Mouse (Mus musculus) megakaryocyte-erythroid progenitor cell, adult 5-6 weeks (primary cell): ENCODE data around the gene Snrpd2. TPM values are rescaled to one million over a fixed set of nuclear protein-coding genes. Genes with fewer than 3 reads are reported as not detected.

ENCODE experiments used
- total RNA-seq, 2 experiments: library from RNA; stranded (forward) in 1 of 2; stranded (reverse) in 1 of 2; fragments of 200-1000, 215-1000 nt in 1 of 2; fragments of >200 nt in 1 of 2; fragmentation: Nextera tagmentation in 1 of 2; gene quantifications; 2 replicates each; pipeline ENCODE4 v1.2.3; 2014 to 2017

The Snrpd2 gene
- total RNA-seq, 2 experiments from 2014 or later: 80.7 to 146 TPM

Other genes starting within 250 kb of the Snrpd2 start
- 23.6 and 42.3 TPM in 2 replicates for gene Ccdc61, start 239.3 kb upstream of the Snrpd2 start, total RNA-seq (2014; fragmentation: Nextera tagmentation)
- gene Ccdc61, start 239.3 kb upstream of the Snrpd2 start, total RNA-seq (2017): 6.8 and 13.3 TPM in 2 replicates
- gene Nova2, start 223.8 kb upstream of the Snrpd2 start, total RNA-seq (2014; fragmentation: Nextera tagmentation): not detected in 2 replicates
- gene Nova2, start 223.8 kb upstream of the Snrpd2 start, total RNA-seq (2017): not detected in 2 replicates
- gene Nanos2, start 162.3 kb upstream of the Snrpd2 start, total RNA-seq (2014; fragmentation: Nextera tagmentation): not detected in 2 replicates
- not detected in 2 replicates for gene Nanos2, start 162.3 kb upstream of the Snrpd2 start, total RNA-seq (2017)
- gene Mypop, start 158.5 kb upstream of the Snrpd2 start, total RNA-seq (2014; fragmentation: Nextera tagmentation): not detected in 2 replicates
- 0.23 and 2.0 TPM in 2 replicates for gene Mypop, start 158.5 kb upstream of the Snrpd2 start, total RNA-seq (2017)
- 23.8 TPM in 2 replicates for gene Irf2bp1, start 145.7 kb upstream of the Snrpd2 start, total RNA-seq (2014; fragmentation: Nextera tagmentation)
- gene Irf2bp1, start 145.7 kb upstream of the Snrpd2 start, total RNA-seq (2017): 12.3 and 12.7 TPM in 2 replicates
- gene Foxa3, start 126.2 kb upstream of the Snrpd2 start, total RNA-seq (2014; fragmentation: Nextera tagmentation): not detected in 2 replicates
- gene Foxa3, start 126.2 kb upstream of the Snrpd2 start, total RNA-seq (2017): not detected in 2 replicates
- 73.9 and 91.0 TPM in 2 replicates for gene Sympk, start 125.3 kb upstream of the Snrpd2 start, total RNA-seq (2014; fragmentation: Nextera tagmentation)
- 35.3 and 52.2 TPM in 2 replicates for gene Sympk, start 125.3 kb upstream of the Snrpd2 start, total RNA-seq (2017)
- not detected in 2 replicates for gene Rsph6a, start 95.0 kb upstream of the Snrpd2 start, total RNA-seq (2014; fragmentation: Nextera tagmentation)
- not detected in 2 replicates for gene Rsph6a, start 95.0 kb upstream of the Snrpd2 start, total RNA-seq (2017)
- gene Dmwd, start 73.5 kb upstream of the Snrpd2 start, total RNA-seq (2014; fragmentation: Nextera tagmentation): 28.5 and 29.2 TPM in 2 replicates
- gene Dmwd, start 73.5 kb upstream of the Snrpd2 start, total RNA-seq (2017): 7.7 and 10.6 TPM in 2 replicates
- 15.1 and 19.8 TPM in 2 replicates for gene Dmpk, start 65.9 kb upstream of the Snrpd2 start, total RNA-seq (2014; fragmentation: Nextera tagmentation)
- gene Dmpk, start 65.9 kb upstream of the Snrpd2 start, total RNA-seq (2017): 3.9 and 7.5 TPM in 2 replicates
- gene Six5, start 55.1 kb upstream of the Snrpd2 start, total RNA-seq (2014; fragmentation: Nextera tagmentation): 8.9 and 10.1 TPM in 2 replicates
- 2.1 and 2.2 TPM in 2 replicates for gene Six5, start 55.1 kb upstream of the Snrpd2 start, total RNA-seq (2017)
- gene Gm4969, start 31.4 kb upstream of the Snrpd2 start, total RNA-seq (2014; fragmentation: Nextera tagmentation): 0.22 and 0.35 TPM in 2 replicates
- gene Gm4969, start 31.4 kb upstream of the Snrpd2 start, total RNA-seq (2017): 0.65 TPM in 1 of 2 replicates, not detected in the other
- 6.3 and 8.6 TPM in 2 replicates for gene Fbxo46, start 29.9 kb upstream of the Snrpd2 start, total RNA-seq (2014; fragmentation: Nextera tagmentation)
- 6.1 and 7.8 TPM in 2 replicates for gene Fbxo46, start 29.9 kb upstream of the Snrpd2 start, total RNA-seq (2017)
- 2.4 and 5.1 TPM in 2 replicates for gene Qpctl, start 431 bp upstream of the Snrpd2 start, total RNA-seq (2014; fragmentation: Nextera tagmentation)
- gene Qpctl, start 431 bp upstream of the Snrpd2 start, total RNA-seq (2017): 1.1 and 5.5 TPM in 2 replicates
- gene Gipr, start 16.4 kb downstream of the Snrpd2 start, total RNA-seq (2014; fragmentation: Nextera tagmentation): not detected in 2 replicates
- 0.95 TPM in 1 of 2 replicates, not detected in the other for gene Gipr, start 16.4 kb downstream of the Snrpd2 start, total RNA-seq (2017)
- 4.8 and 11.4 TPM in 2 replicates for gene Eml2, start 26.7 kb downstream of the Snrpd2 start, total RNA-seq (2014; fragmentation: Nextera tagmentation)
- gene Eml2, start 26.7 kb downstream of the Snrpd2 start, total RNA-seq (2017): 4.8 and 6.6 TPM in 2 replicates
- 0.64 TPM in 1 of 2 replicates, not detected in the other for gene Gpr4, start 62.8 kb downstream of the Snrpd2 start, total RNA-seq (2014; fragmentation: Nextera tagmentation)
- not detected in 2 replicates for gene Gpr4, start 62.8 kb downstream of the Snrpd2 start, total RNA-seq (2017)
- gene Opa3, start 78.6 kb downstream of the Snrpd2 start, total RNA-seq (2014; fragmentation: Nextera tagmentation): 22.3 and 22.6 TPM in 2 replicates
- 17.1 and 21.2 TPM in 2 replicates for gene Opa3, start 78.6 kb downstream of the Snrpd2 start, total RNA-seq (2017)
- 19.3 and 34.8 TPM in 2 replicates for gene Vasp, start 122.1 kb downstream of the Snrpd2 start, total RNA-seq (2014; fragmentation: Nextera tagmentation)
- gene Vasp, start 122.1 kb downstream of the Snrpd2 start, total RNA-seq (2017): 27.9 and 53.7 TPM in 2 replicates
- gene Ppm1n, start 130.3 kb downstream of the Snrpd2 start, total RNA-seq (2014; fragmentation: Nextera tagmentation): not detected in 2 replicates
- gene Ppm1n, start 130.3 kb downstream of the Snrpd2 start, total RNA-seq (2017): not detected in 2 replicates
- gene Rtn2, start 132.9 kb downstream of the Snrpd2 start, total RNA-seq (2014; fragmentation: Nextera tagmentation): not detected in 2 replicates
- gene Rtn2, start 132.9 kb downstream of the Snrpd2 start, total RNA-seq (2017): not detected in 2 replicates
- 4.2 and 4.8 TPM in 2 replicates for gene Fosb, start 160.3 kb downstream of the Snrpd2 start, total RNA-seq (2014; fragmentation: Nextera tagmentation)
- 52.4 and 77.0 TPM in 2 replicates for gene Fosb, start 160.3 kb downstream of the Snrpd2 start, total RNA-seq (2017)
- 31.3 and 51.5 TPM in 2 replicates for gene Ercc1, start 195.1 kb downstream of the Snrpd2 start, total RNA-seq (2014; fragmentation: Nextera tagmentation)
- 19.8 and 23.8 TPM in 2 replicates for gene Ercc1, start 195.1 kb downstream of the Snrpd2 start, total RNA-seq (2017)
- 17.2 and 36.6 TPM in 2 replicates for gene Cd3eap, start 209.8 kb downstream of the Snrpd2 start, total RNA-seq (2014; fragmentation: Nextera tagmentation)
- 34.9 and 47.7 TPM in 2 replicates for gene Cd3eap, start 209.8 kb downstream of the Snrpd2 start, total RNA-seq (2017)
- gene Ppp1r13l, start 210.0 kb downstream of the Snrpd2 start, total RNA-seq (2014; fragmentation: Nextera tagmentation): 4.3 and 6.5 TPM in 2 replicates
- 0.30 TPM in 1 of 2 replicates, not detected in the other for gene Ppp1r13l, start 210.0 kb downstream of the Snrpd2 start, total RNA-seq (2017)
- gene Ercc2, start 232.3 kb downstream of the Snrpd2 start, total RNA-seq (2014; fragmentation: Nextera tagmentation): 27.7 and 39.0 TPM in 2 replicates
- 18.7 and 21.2 TPM in 2 replicates for gene Ercc2, start 232.3 kb downstream of the Snrpd2 start, total RNA-seq (2017)